Mouse (Mus musculus) thymus, adult 2 months (tissue): ENCODE data around the gene Fsip1.

Source experiments
- CTCF ChIP-seq: fragments of 200-500 bp; IDR thresholded peaks from 2 replicates; pipeline ENCODE4 v1.5.1; 2012; ENCODE audit warnings: mild to moderate bottlenecking, control low read depth, low read length, moderate library complexity, borderline replicate concordance; ENCODE audit not compliant: control insufficient read depth, poor library complexity, insufficient read depth; ENCODE audit errors: extremely low read depth
- POLR2A ChIP-seq: fragments of 200-500 bp; IDR thresholded peaks from 2 replicates; pipeline ENCODE4 v1.6.1; 2012; ENCODE audit warnings: mild to moderate bottlenecking, low read length, control low read depth, moderate library complexity; ENCODE audit not compliant: control insufficient read depth, poor library complexity, insufficient read depth; ENCODE audit errors: extremely low read depth

DNA sequence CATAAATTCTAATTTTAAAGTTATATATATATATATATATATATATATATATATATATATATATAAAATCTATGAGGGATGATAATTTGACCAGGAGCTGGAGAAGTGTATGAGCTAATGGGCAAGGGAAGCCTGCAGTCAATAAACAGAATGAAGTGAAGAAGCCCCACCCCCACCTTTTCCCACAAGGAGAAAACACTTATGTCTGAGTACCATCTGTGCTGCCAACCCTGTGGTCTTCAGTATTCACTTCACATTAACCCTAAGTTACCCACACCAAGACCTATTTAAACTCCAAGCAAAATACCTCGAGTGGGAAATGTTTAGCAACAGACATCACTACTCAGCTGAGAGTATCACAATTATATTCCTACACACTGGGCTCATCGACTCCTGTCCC, 53.8 kb downstream of the Fsip1 start:
- TF ChIP-seq CTCF (no peak), POLR2A (no peak)
